Mouse (Mus musculus): Measurements from ENCODE around the gene Rnf43.

Gene Rnf43

DNA sequence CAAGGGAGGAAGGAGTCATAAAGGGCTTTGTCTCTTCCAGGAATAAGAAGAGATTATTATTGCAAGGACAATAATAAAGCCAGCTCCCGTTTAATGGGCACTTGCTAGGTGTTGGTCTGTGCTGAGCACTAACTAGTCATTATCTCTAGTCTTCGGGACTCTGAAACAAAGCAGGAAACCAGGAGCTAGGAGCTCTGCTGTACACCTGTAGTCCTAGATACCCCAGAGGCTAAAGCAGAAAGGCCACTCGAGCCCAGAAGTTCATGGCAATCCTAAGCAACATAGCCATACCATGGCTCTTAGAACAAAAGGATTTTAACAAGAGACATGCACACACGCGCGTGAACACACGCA, 47.7 kb downstream of the Rnf43 start:
- no peak for DNase-seq (ENCODE audit: low spot score)

GRCm38 (mm10) chr11:87712188-87712587, 49.7 kb downstream of the Rnf43 start:
- DNase-seq (ENCODE audit: low spot score): no peak

DNA sequence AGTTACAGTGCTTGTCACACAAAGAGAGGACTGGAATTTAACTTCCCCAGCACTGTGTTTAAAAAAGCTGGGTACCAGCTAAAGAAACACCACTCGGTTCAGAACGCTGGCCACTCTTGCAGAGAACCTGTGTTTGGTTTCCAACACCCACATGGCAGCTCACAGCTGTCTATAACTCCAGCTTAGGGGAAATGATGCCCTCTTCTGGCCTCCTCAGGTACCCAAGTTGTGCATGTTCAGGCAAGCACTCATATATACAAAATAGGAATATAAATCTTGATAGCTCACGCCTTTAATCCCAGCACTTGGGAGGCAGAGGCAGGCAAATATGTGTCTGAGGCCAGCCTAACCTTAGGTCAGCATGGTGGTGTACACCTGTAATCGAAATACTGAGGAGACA, 53.5 kb downstream of the Rnf43 start:
- DNase-seq (ENCODE audit: low spot score): no peak

GRCm38 (mm10) chr11:87719526-87719925, 57.0 kb downstream of the Rnf43 start:
- no peak for DNase-seq (ENCODE audit: low spot score)

DNA sequence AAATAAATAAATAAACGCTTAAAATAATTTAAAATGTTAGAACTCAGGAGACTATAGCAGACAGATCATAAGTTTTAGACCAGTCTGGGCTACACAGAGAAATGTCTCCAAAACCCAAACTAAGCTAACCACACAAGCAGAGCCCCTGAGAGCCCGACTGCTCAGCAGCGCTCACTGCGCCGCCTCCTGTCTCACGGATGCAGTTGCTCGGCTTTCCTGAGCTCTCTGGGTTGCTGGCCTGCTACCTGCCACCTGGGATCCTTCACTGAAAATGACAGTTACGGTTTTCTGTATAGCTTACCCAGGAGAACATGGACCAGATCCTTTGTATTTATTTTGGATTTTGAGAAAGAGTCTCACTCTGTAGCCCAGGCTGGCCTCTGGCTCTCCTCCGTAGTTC, 57.8 kb downstream of the Rnf43 start:
- DNase-seq (ENCODE audit: low spot score): no peak

- DNase-seq (ENCODE audit: low spot score): no peak
Observed at GRCm38 (mm10) chr11:87720839-87721238, 58.3 kb downstream of the Rnf43 start.

DNA sequence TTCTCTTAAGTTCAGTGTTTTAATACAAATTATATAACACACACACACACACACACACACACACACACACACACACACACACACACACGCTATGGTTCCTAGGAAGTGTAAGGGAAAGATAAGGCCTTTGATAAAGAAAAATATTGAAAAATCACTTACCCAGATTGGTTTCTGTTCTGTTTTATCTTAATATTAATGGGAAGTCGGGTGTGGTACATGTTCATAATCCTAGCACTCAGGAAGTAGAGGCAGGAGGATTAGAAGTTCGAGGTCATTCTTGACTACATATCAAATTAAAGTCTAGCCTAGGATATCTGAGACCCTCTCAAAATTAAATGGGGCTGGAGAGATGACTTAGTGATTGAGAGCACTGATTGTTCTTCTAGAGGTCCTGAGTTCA, 59.6 kb downstream of the Rnf43 start:
- no peak for DNase-seq (ENCODE audit: low spot score)

DNA sequence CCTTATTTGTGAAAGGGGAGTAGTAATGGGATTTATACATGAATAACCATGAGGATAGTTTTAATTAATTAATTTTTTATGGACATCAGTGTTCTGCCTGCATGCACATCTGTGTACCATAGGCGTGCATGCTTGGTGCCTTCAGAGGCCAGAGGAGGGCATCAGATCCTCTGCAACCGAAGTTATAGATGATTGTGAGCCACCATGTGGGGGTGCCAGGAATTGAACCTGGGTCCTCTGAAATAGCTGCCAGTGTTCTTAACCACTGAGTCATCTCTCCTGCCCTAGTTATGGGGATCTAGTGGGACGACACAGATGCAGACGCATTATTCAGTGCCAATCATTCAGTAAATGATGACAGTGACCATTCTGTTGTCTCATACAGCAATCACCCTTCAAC, 60.4 kb downstream of the Rnf43 start:
- DNase-seq (ENCODE audit: low spot score): no peak

DNA sequence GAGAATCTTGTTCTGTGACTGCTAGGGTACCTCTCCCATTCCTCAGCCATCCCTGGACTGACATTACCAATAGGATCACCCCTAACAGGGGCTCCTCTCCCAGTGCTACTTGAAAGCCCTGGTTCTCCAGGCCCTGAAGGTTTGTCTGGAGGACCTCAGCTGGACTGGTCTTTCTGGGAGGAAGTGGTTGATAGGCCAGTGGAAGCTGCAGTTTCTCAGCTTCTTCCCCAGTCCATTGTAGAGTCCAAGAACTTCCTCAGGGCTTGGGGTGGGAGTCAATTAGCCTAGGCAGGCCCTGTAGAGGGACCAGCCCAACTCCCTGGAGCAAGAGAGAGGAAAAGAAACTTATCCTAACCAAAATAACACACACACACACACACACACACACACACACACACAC, 63.0 kb downstream of the Rnf43 start:
- no peak for DNase-seq (ENCODE audit: low spot score)

DNA sequence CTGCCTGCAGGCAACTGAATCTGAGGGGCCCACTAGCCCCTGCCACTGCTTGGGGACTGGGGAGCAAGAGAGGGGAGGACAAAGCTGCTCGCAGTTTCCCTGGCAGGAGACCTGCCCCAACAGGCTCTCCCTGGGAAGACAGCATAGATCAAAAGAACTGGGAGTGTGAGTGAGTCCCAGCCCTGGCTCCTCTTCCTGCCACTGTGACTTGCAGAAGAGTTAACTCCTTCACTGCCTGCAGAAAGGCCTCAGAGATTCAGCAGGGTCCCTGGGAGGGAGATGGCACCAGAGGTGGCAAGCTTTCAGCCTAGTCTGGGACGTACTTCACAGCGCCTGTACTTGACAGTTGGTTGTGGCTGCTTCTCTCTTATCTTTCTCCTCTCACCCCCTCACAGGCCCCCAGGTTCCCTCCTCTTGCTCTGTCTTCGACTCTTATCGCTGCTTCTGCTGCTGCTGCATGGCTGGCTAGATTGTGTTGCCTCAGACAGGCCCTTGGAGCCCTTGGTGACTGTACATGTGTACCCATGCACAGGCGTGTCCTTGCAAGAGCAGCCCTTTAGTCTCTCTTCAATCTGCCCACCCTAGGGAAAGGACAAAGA, 63.5 kb downstream of the Rnf43 start:
- DNase-seq (ENCODE audit: low spot score): no peak

- no peak for DNase-seq (ENCODE audit: low spot score)
Observed at GRCm38 (mm10) chr11:87727021-87727420, 64.5 kb downstream of the Rnf43 start.

DNA sequence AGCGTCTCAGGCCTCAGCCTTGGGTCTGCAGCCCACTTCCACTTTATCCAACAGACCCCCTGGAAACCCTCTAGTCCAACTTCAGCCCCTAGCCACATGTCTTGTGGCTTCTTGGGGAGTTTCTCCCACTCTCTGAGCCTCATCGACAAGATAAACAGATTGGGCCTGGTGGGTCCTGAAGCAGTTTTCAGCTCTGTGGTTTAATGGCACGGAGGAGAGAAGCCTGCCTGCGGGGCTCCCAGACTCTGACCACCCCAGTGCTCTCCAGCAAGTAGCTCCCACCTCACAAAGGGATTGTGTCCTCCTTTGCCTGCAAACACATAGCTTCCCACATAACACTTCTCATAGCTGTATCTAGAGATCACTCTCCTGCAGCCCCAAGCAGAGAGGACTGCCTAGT, 64.9 kb downstream of the Rnf43 start:
- DNase-seq (ENCODE audit: low spot score): no peak

GRCm38 (mm10) chr11:87728850-87729592, 66.5 kb downstream of the Rnf43 start:
- no peak for DNase-seq (ENCODE audit: low spot score)

DNA sequence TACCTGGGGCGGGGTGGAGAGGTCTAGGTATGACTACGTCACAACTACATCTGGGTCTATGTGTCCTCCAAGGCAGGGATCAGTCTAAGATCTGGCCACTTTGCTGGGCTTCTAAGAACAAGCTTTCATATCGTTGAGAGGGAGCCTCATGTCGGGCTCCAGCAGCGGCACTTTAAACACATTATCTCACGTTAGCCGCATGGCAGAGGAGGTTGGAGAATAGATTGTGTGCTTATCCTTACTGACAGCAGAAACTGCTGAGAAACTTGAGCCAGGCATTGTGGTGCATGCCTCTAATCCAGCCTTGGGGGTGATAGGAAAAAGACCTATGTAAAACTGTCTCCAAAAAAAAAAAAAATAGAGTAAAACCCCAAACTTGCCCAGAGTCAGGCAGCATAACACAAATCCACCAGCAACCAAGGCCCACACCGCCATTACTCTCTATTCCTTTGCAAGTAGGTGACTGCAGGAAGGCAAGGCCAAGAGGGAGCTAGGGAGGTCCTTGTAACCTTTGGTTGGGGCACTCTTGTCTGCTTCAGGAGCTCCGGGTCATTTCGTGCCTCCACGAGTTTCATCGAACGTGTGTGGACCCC, 67.2 kb downstream of the Rnf43 start:
- no peak for DNase-seq (ENCODE audit: low spot score)

DNA sequence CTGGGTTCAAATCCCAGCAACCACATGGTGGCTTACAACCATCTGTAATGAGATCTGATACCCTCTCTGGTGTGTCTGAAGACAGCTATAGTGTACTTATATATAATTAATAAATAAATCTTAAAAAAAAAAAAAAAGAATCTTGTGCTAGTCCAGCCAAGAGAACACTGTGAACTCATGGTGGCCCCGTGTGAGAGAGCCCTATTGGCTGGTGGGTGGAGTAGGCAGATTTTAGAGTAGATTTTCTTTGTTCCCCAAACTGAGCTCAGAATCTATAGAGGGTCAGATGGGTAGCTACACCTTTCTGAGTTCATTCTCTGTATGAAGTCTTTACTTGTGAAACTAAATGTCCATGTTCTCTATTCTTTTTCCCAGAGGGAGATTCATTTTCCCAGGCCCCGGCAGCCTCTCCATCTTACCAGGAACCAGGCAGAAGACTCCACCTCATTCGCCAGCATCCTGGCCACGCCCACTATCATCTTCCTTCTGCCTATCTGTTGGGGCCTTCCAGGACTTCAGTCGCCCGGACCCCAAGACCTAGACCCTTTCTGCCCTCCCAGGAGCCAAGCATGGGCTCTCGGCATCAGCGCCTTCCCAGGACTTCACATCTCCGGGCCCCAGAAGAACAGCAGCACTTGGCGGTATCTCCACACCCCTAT, 68.3 kb downstream of the Rnf43 start:
- no peak for DNase-seq (ENCODE audit: low spot score)

DNA sequence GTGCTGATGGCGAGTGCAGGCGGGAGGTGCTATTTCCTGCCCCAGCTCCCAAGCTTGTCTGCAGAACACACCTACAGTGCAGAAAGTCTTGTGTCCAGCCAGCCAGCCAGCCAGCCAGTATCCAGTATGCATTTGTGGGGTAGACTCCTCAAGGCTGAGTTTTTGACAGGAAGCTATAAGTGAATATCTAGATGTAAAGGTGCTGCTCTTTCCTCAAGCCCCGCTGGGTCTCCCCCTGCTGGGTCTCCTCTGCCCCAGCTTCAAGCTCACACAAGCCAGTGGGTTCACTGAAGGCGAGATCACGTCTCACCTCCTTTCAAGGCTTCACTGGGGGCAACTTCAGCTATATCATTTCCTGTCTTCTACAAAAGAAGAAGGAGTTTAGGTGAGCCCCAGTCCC, 71.8 kb downstream of the Rnf43 start:
- no peak for DNase-seq (ENCODE audit: low spot score)

DNA sequence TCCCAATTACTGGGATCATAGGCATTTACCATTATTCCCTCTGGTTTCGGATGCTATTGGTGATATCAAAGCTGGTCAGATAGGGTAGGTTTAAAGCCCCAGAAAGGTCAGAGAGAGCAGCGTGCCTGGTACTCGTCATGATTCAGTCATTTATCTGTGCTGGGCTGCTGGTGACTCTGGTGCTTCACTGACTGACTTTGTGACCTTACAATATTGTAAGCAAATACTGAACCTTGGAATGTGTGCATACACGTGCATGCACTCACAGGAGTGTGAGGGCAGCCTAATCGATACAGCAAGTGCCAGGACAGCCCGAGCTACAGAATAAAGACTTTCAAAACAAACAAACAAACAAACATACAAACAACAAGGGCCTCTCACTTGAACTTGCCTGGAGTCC, 73.2 kb downstream of the Rnf43 start:
- no peak for DNase-seq (ENCODE audit: low spot score)

DNA sequence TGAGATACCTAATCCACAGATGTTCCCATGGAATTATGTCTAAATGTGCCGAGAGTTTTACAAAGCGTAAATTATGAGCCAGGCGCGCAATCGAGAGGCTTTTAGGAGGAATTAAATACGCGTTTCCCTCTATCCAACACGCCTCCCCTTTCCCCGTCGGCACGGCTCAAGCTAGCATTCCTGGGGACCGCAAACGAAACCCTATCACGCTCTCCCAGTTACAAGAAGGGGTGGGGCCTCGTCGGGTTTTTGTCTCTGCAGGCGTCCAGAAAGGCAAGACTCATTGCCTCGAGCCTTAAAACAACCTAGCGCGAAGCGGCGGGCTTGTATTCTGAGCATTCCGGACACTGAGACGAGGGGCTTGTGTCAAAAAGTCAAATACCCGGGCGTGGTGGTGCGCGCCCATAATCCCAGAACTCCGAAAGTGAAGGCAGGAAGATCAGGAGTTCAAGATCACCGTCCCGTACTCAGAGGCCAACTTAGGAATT, 74.2 kb downstream of the Rnf43 start:
- DNase-seq (ENCODE audit: low spot score): peak; percentile 61

DNA sequence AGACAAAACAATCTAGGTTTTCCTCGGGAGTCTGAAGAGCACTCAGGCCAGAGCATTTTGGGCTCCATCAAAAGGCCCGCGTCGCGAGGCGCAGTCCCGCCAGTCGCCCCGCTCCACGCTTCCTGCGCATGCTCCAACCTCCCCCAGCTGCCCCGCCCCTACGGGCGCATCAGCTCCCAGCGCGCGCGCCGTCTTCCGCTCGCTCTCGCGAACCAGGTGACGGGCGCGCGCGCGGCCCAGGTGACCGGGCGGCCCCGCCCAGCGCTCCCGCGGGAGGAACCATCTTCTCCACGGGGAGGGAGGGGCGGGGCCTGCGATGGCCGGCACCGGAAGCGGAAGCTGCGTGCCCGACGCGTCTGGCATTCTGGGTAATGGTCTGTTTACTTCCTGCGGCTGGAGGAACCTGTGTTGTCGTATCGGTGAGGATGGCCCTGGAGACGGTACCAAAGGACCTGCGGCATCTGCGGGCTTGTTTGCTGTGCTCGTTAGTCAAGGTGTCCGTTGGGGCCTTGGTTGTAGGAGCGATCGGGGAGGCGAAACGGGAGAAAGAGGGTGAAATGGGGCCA, 74.7 kb downstream of the Rnf43 start, which contains the start of gene Supt4a:
Supt4a (plus strand) TSS at position 378 of the 566 bp plus-strand sequence.
- DNase-seq (ENCODE audit: low spot score): peak; percentile 97

DNA sequence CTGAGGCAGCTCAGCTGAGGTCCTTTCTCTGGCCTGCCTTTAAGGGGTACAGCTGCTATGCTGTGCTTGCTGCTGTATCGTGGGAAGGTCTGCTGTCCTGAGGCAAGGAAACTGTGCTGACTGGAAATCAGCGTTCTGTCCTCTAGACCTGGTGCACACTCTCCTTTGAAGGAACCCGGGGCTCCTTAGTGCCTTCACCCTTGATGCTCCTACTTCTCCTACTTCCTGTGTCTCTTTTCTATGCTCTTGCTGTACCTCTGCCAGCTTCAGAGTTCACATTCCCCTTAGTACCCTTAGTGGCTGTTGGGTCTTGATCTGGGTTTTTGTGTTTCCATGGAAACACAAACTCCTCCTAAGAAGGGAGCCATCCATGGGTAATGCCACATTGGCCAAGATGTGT, 81.2 kb downstream of the Rnf43 start:
- DNase-seq (ENCODE audit: low spot score): no peak

GRCm38 (mm10) chr11:87744964-87745363, 82.4 kb downstream of the Rnf43 start:
- DNase-seq (ENCODE audit: low spot score): no peak
